Mouse (Mus musculus) embryonic facial prominence, embryonic 14.5 days (tissue): ENCODE measurements around the gene Zc3h7b. TPM values are rescaled to one million over a fixed set of nuclear protein-coding genes. Genes with fewer than 3 reads are reported as not detected.
A peak's percentile ranks its signal among the peaks of the same experiment; 100 is the strongest.
"Not testable (repeated sequence)": the region's sequence is repeated elsewhere in the genome, so short reads cannot be mapped to it uniquely, and the experiment has no call there.

Source experiments
- ATAC-seq: fragments of 200-750 bp; cut with Nextera tagmentation; 2 replicates; pipeline ENCODE4 v1.8.0; 2017; ENCODE audit warnings: low read depth, moderate number of reproducible peaks, moderate TSS enrichment
- DNase-seq: peaks from one replicate; pipeline ENCODE4 v3.0.0-alpha.2; 2015; ENCODE audit warnings: low spot score
- H3K27ac ChIP-seq: fragments of 300-500 bp; sonication (generic); replicated peaks from 2 replicates; pipeline ENCODE4 v1.5.1; 2014; ENCODE audit warnings: low read depth, mild to moderate bottlenecking, low read length, moderate library complexity
- H3K27me3 ChIP-seq: fragments of 300-500 bp; sonication (generic); replicated peaks from 2 replicates; pipeline ENCODE4 v1.6.1; 2014; ENCODE audit warnings: low read length; ENCODE audit not compliant: control insufficient read depth, insufficient read depth
- H3K36me3 ChIP-seq: fragments of 300-500 bp; sonication (generic); 2 replicates; pipeline ENCODE4 v1.6.1; 2014; ENCODE audit warnings: low read length, mixed read lengths; ENCODE audit not compliant: control insufficient read depth, insufficient read depth
- H3K4me1 ChIP-seq: fragments of 300-500 bp; sonication (generic); 2 replicates; pipeline ENCODE4 v1.6.1; 2014; ENCODE audit warnings: antibody characterized with exemption, low read length; ENCODE audit not compliant: control insufficient read depth, insufficient read depth
- H3K4me2 ChIP-seq: fragments of 300-500 bp; sonication (generic); 2 replicates; pipeline ENCODE4 v1.6.1; 2014; ENCODE audit warnings: low read depth, mild to moderate bottlenecking, low read length, moderate library complexity, mixed read lengths
- H3K4me3 ChIP-seq: fragments of 300-500 bp; sonication (generic); 2 replicates; pipeline ENCODE4 v1.5.1; 2014; ENCODE audit warnings: low read depth, mild to moderate bottlenecking, low read length
- H3K9ac ChIP-seq: fragments of 300-500 bp; sonication (generic); 2 replicates; pipeline ENCODE4 v1.6.1; 2014; ENCODE audit warnings: low read depth, mild to moderate bottlenecking, low read length, moderate library complexity, mixed read lengths
- H3K9me3 ChIP-seq: fragments of 300-500 bp; sonication (generic); 2 replicates; pipeline ENCODE4 v1.6.1; 2016; ENCODE audit warnings: low read length; ENCODE audit not compliant: control insufficient read depth
- WGBS: fragments of 180-500 bp; shearing (Covaris S2); extraction: QIAGEN DNeasy Blood & Tissue Kit; methylation state at CpG from one replicate; pipeline ENCODE4 v1.1.7; 2014; 5-methylcytosine and 5-hydroxymethylcytosine counted together
- polyA plus RNA-seq: library from polyadenylated mRNA; unstranded; fragments of >200 nt; fragmentation: Nextera tagmentation; extraction: Ambion mirVana; gene quantifications from 2 replicates; pipeline ENCODE4 v1.2.1, GENCODE M21; 2014

Gene Zc3h7b
- 28.7 and 35.2 TPM in 2 replicates for polyA plus RNA-seq

GRCm38 (mm10) chr15:81744992-81745600 is at the start of gene Zc3h7b, which contains the start of gene Rangap1:
Gene Zc3h7b, plus strand, starts transcription at chr15:81745057.
Gene Rangap1, minus strand, starts transcription at chr15:81745530.
- ATAC-seq = peak; percentile 90
- Histone ChIP-seq H3K9ac (peak within 1 kb of the TSS; percentile 83), H3K36me3 (no peaks in the 10 kb centered on the region), H3K27ac (peak within 1 kb of the TSS; percentile 93), H3K4me2 (peak within 1 kb of the TSS; percentile 79), H3K27me3 (no peaks in the 10 kb centered on the region), H3K4me3 (peak within 1 kb of the TSS; percentile 96), H3K9me3 (no peaks in the 10 kb centered on the region), H3K4me1 (peaks cover 6% of the 10 kb centered on the region; the same call in 1 of the 2 replicates)
- peak; percentile 89 for DNase-seq
- under 1% methylated on average over 48 of the region's 65 CpGs for WGBS

GRCm38 (mm10) chr15:81697175-81697574 is 47.7 kb upstream of the Zc3h7b start, which contains the start of gene Chadl:
Gene Chadl, minus strand, starts transcription at chr15:81697287.
- WGBS = 49% methylated on average over 7 of the region's 7 CpGs
- Histone ChIP-seq H3K4me1 (0 out of 2 replicates have a peak, but pooled peaks cover 5% of the 10 kb centered on the region), H3K36me3 (no peaks in the 10 kb centered on the region), H3K27ac (no peak within 1 kb of the TSS; the same call in 1 of the 2 replicates), H3K27me3 (peaks cover 30% of the 10 kb centered on the region), H3K9ac (peak within 1 kb of the TSS; percentile 27; the same call in 1 of the 2 replicates), H3K4me3 (peak within 1 kb of the TSS; percentile 14; the same call in 1 of the 2 replicates), H3K4me2 (peak within 1 kb of the TSS; percentile 32), H3K9me3 (no peaks in the 10 kb centered on the region)
- DNase-seq (peak; percentile 47), ATAC-seq (no peak)

GRCm38 (mm10) chr15:81697847-81698246 is 47.0 kb upstream of the Zc3h7b start:
- DNase-seq (no peak), ATAC-seq (no peak)
- Histone ChIP-seq H3K4me3 (no peak overlapping the region), H3K4me1 (0 out of 2 replicates have a peak, but pooled peaks cover 5% of the 10 kb centered on the region), H3K4me2 (no peak overlapping the region), H3K36me3 (0 out of 2 replicates have a peak, but pooled peaks cover under 1% of the 10 kb centered on the region), H3K27me3 (peaks cover 24% of the 10 kb centered on the region), H3K9ac (no peak overlapping the region), H3K9me3 (no peaks in the 10 kb centered on the region), H3K27ac (no peak overlapping the region)
- WGBS = 38% methylated on average over 3 of the region's 3 CpGs

- 68% methylated on average over 2 of the region's 2 CpGs for WGBS
- ATAC-seq = no peak
Observed at GRCm38 (mm10) chr15:81698532-81698931, 46.3 kb upstream of the Zc3h7b start.

GRCm38 (mm10) chr15:81700161-81700560 is 44.7 kb upstream of the Zc3h7b start:
- Histone ChIP-seq H3K27ac (no peak overlapping the region), H3K4me1 (no peaks in the 10 kb centered on the region), H3K36me3 (peaks cover 24% of the 10 kb centered on the region), H3K4me2 (no peak overlapping the region), H3K9ac (no peak overlapping the region), H3K4me3 (no peak overlapping the region), H3K9me3 (no peaks in the 10 kb centered on the region), H3K27me3 (peaks cover under 1% of the 10 kb centered on the region; the same call in 1 of the 2 replicates)
- 64% methylated on average over 2 of the region's 2 CpGs for WGBS
- DNase-seq (no peak), ATAC-seq (no peak)

More at GRCm38 (mm10) chr15:81698532-81698931, 46.3 kb upstream of the Zc3h7b start:
- Histone ChIP-seq H3K9ac (no peak overlapping the region), H3K27ac (no peak overlapping the region), H3K27me3 (peaks cover 17% of the 10 kb centered on the region), H3K4me1 (0 out of 2 replicates have a peak, but pooled peaks cover 3% of the 10 kb centered on the region), H3K4me2 (no peak overlapping the region), H3K9me3 (no peaks in the 10 kb centered on the region), H3K4me3 (no peak overlapping the region), H3K36me3 (peaks cover 8% of the 10 kb centered on the region; the same call in 1 of the 2 replicates)
- no peak for DNase-seq

GRCm38 (mm10) chr15:81700601-81701000 is 44.3 kb upstream of the Zc3h7b start:
- DNase-seq = no peak
- Histone ChIP-seq H3K4me3 (no peak overlapping the region), H3K4me2 (no peak overlapping the region)

GRCm38 (mm10) chr15:81701350-81701749 is 43.5 kb upstream of the Zc3h7b start:
- not testable (repeated sequence) for H3K27me3 ChIP-seq, H3K4me1 ChIP-seq, H3K9me3 ChIP-seq, ATAC-seq, H3K4me3 ChIP-seq, H3K4me2 ChIP-seq, DNase-seq, H3K27ac ChIP-seq, H3K9ac ChIP-seq
- 77% methylated on average over 4 of the region's 4 CpGs for WGBS
- peaks cover 36% of the 10 kb centered on the region for H3K36me3 ChIP-seq

More at GRCm38 (mm10) chr15:81700601-81701000, 44.3 kb upstream of the Zc3h7b start:
- Histone ChIP-seq H3K9ac (no peak overlapping the region), H3K9me3 (no peaks in the 10 kb centered on the region), H3K4me1 (no peaks in the 10 kb centered on the region), H3K36me3 (peaks cover 28% of the 10 kb centered on the region), H3K27ac (no peak overlapping the region), H3K27me3 (no peaks in the 10 kb centered on the region)
- WGBS = 74% methylated on average over 8 of the region's 8 CpGs
- ATAC-seq = no peak

GRCm38 (mm10) chr15:81702306-81703093 is 42.4 kb upstream of the Zc3h7b start:
- DNase-seq (no peak), ATAC-seq (no peak)
- Histone ChIP-seq H3K4me1 (no peaks in the 10 kb centered on the region), H3K27me3 (no peaks in the 10 kb centered on the region), H3K4me2 (no peak overlapping the region), H3K9me3 (no peaks in the 10 kb centered on the region), H3K27ac (no peak overlapping the region), H3K36me3 (peaks cover 45% of the 10 kb centered on the region), H3K9ac (no peak overlapping the region), H3K4me3 (no peak overlapping the region)
- 80% methylated on average over 13 of the region's 13 CpGs for WGBS
